Mouse (Mus musculus) retina, adult 2 months (tissue): ENCODE measurements around the gene Sumf2.
"Not testable (repeated sequence)": the region's sequence is repeated elsewhere in the genome, so short reads cannot be mapped to it uniquely, and the experiment has no call there.

Source experiments
- DNase-seq: peaks from one replicate; pipeline ENCODE4 v3.0.0-alpha.2; 2012; ENCODE audit warnings: low read depth, low spot score

The Sumf2 gene

GRCm38 (mm10) chr5:129846752-129847557, at the start of gene Sumf2:
Gene Sumf2, plus strand, starts transcription at chr5:129846986.
- peak; percentile 84 for DNase-seq

- DNase-seq, result no peak
Measured at GRCm38 (mm10) chr5:129844848-129845247, 1.9 kb upstream of the Sumf2 start.

GRCm38 (mm10) chr5:129847558-129847820, 703 bp downstream of the Sumf2 start:
- DNase-seq, result no peak

- DNase-seq, result no peak
Measured at GRCm38 (mm10) chr5:129855163-129855562, 8.4 kb downstream of the Sumf2 start.

GRCm38 (mm10) chr5:129856414-129856813, 9.6 kb downstream of the Sumf2 start:
- DNase-seq, result no peak

GRCm38 (mm10) chr5:129862325-129862724, 15.5 kb downstream of the Sumf2 start:
- no peak for DNase-seq

GRCm38 (mm10) chr5:129864467-129864866, 17.7 kb downstream of the Sumf2 start:
- no peak for DNase-seq

- no peak for DNase-seq
Measured at GRCm38 (mm10) chr5:129865841-129866240, 19.1 kb downstream of the Sumf2 start.

GRCm38 (mm10) chr5:129869238-129869995, 22.6 kb downstream of the Sumf2 start:
- DNase-seq, result no peak

GRCm38 (mm10) chr5:129871238-129871637, 24.5 kb downstream of the Sumf2 start:
- DNase-seq, result no peak

GRCm38 (mm10) chr5:129873942-129874341, 27.2 kb downstream of the Sumf2 start:
- no peak for DNase-seq

GRCm38 (mm10) chr5:129875098-129875497, 28.3 kb downstream of the Sumf2 start:
- no peak for DNase-seq

- no peak for DNase-seq
Measured at GRCm38 (mm10) chr5:129877731-129878455, 31.1 kb downstream of the Sumf2 start.

GRCm38 (mm10) chr5:129878946-129879345, 32.2 kb downstream of the Sumf2 start:
- no peak for DNase-seq

GRCm38 (mm10) chr5:129879888-129880287, 33.1 kb downstream of the Sumf2 start:
- DNase-seq, result no peak

- DNase-seq, result no peak
Measured at GRCm38 (mm10) chr5:129886271-129886670, 39.5 kb downstream of the Sumf2 start.

GRCm38 (mm10) chr5:129886911-129887636, 40.3 kb downstream of the Sumf2 start, which contains the start of gene Chchd2:
Gene Chchd2, minus strand, starts transcription at chr5:129887470.
- peak; percentile 98 for DNase-seq

GRCm38 (mm10) chr5:129890390-129890789, 43.6 kb downstream of the Sumf2 start:
- not testable (repeated sequence) for DNase-seq

- peak; percentile 85 for DNase-seq
Measured at GRCm38 (mm10) chr5:129895198-129896088, 48.7 kb downstream of the Sumf2 start, which contains the start of gene Zbed5. Gene Zbed5, plus strand, starts transcription at chr5:129895723.

GRCm38 (mm10) chr5:129898449-129898848, 51.7 kb downstream of the Sumf2 start, which contains the start of gene Phkg1:
Gene Phkg1, minus strand, starts transcription at chr5:129898549.
- DNase-seq, result no peak
